Mouse (Mus musculus): Measurements from ENCODE around the gene Aox4.

GRCm38 (mm10) chr1:58280381-58280780 lies 70.2 kb downstream of the Aox4 start:
- no peak for TF ChIP-seq CTCF (IDR thresholded peaks at IDR 0.05; ENCODE audit: extremely low read depth, insufficient read depth, low read length)
- no peak for TF ChIP-seq POLR2A (IDR thresholded peaks at IDR 0.05; ENCODE audit: extremely low read depth, insufficient read depth, low read length)
